8 mouse cellular contexts compared by ENCODE assay signal in the genomic region with DNA sequence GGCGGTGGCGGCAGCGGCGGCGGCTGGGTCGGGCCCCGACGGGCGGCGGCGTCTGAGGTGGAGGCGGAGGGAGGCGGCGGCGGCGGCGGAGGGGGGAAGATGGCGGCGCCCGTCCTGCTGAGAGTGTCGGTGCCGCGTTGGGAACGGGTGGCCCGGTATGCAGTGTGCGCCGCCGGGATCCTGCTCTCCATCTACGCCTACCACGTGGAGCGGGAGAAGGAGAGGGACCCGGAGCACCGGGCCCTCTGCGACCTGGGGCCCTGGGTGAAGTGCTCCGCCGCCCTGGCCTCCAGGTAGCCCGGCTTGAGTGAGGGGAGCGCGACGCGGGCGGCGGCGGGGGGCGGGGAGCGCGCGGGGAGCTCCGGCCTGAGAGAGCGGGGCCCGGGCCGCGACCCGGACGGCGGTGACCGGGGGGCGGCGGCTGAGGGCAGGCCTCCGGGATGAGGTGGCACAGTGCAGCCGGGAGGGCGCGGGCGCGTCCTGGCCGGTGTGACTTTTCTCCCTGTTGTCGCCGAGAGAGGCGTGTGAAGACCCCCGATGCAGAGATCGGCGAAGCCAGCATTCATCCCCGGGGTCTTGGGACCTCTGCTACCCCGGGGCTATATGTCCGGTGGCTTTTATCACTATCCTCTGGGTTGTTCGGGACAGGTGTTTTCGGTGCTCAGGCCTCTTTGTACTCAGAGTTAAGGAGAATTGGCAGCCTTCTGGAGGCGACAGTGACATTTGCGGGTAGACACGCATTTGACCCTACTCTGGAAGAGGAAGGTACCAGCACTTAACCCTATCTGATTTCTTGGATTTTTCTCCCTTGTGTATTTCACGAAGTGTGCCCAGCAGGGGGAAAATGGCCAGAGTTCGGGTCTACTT. TPM values are rescaled to one million over a fixed set of nuclear protein-coding genes. Genes with fewer than 3 reads are reported as not detected.
DNase-seq lines count a peak whose midpoint lies in the region; TF ChIP-seq lines count a peak whose summit lies in the region.
"Not testable (repeated sequence)": the region's sequence is repeated elsewhere in the genome, so short reads cannot be mapped to it uniquely, and the experiment has no call there.

No protein-coding gene starts in this region.

- H3K4me3 ChIP-seq in left cerebral cortex, adult 2 months = peak overlapping the region; percentile 80
- H3K4me3 ChIP-seq in macrophage (ENCODE audit: inconsistent target) = peak overlapping the region; percentile 75

- H3K36me3 ChIP-seq in macrophage (ENCODE audit: inconsistent target) = not testable (repeated sequence)

- intact Hi-C loops in gastrocnemius, postnatal 14 days (cut with DNase I; ENCODE audit: low total_unique reads) = not testable (repeated sequence)
- intact Hi-C loops in left cerebral cortex, adult 2 months (cut with DNase I) = loop anchor here (5.0 kb wide), 1 partner anchor 35 kb away; the partner anchor contains the start of gene Nupr1l

- H3K79me2 ChIP-seq in macrophage (ENCODE audit: inconsistent target) = peaks cover 47% of the 10 kb centered on the region

- peak overlapping the region; percentile 56 for H3K27ac ChIP-seq in left cerebral cortex, adult 2 months
- H3K27ac ChIP-seq in macrophage = not testable (repeated sequence)

- under 1% methylated on average over 43 of the region's 82 CpGs for WGBS in macrophage (ENCODE audit: missing documents)

- TF ChIP-seq CTCF in left cerebral cortex, adult 2 months (IDR thresholded peaks at IDR 0.05) = peak; percentile 7

- peak; percentile 73 to 86 for DNase-seq in adrenal gland, adult (ENCODE audit: inconsistent age in 2 of 2, low spot score in 1 of 2)
- peak; percentile 37 for DNase-seq in embryo, embryonic 11 days
- DNase-seq in gastrocnemius, postnatal 14 days = peak; percentile 28
- peak; percentile 5 for DNase-seq in hindlimb bud, embryonic 11.5 days (ENCODE audit: extremely low spot score, low read depth, low spot score)
- peak; percentile 21 to 40 for DNase-seq in left cerebral cortex, adult 2 months (ENCODE audit: extremely low spot score in 1 of 2, low spot score in 2 of 2)
- peak; percentile 11 for DNase-seq in right cerebral cortex, adult 18-20 months
- peak; percentile 54 for DNase-seq in urinary bladder, adult 2 months (ENCODE audit: low spot score)

RNA-seq across cellular contexts. Expression of gene Vkorc1l1, which starts 0.5 kb away (rescaled TPM):
- total RNA-seq in gastrocnemius, postnatal 14 days (2021) = 10 to 100 TPM; 16.2 to 17.4 TPM
- 10 to 100 TPM; 43.9 to 48.6 TPM for total RNA-seq in left cerebral cortex, adult 2 months (2021)
- 10 to 100 TPM in 16 of 26 experiments, 1 to 10 TPM in 10; 4.7 to 20.3 (median 10.9) TPM for total RNA-seq in macrophage (2018; cell fraction: chromatin; rRNA removed)
- total RNA-seq in macrophage (2018; cell fraction: cytosol; rRNA removed) = 10 to 100 TPM in 25 of 26 experiments, 1 to 10 TPM in 1; 8.8 to 21.0 (median 13.5) TPM
- total RNA-seq in macrophage (2018; cell fraction: nucleus; rRNA removed) = 10 to 100 TPM in 23 of 26 experiments, 1 to 10 TPM in 3; 7.2 to 31.5 (median 13.5) TPM
- 13.1 to 24.0 TPM (median 20.1 TPM) in 3 replicates for polyA plus RNA-seq in macrophage (2018)
- 19.1 and 20.7 TPM in 2 replicates for polyA plus RNA-seq in urinary bladder, adult 2 months (2012; rRNA removed)

RNA-seq across cellular contexts. Expression of gene Nupr1l, which starts 34.0 kb away (rescaled TPM):
- under 1 TPM; 0.11 to 0.39 TPM for total RNA-seq in gastrocnemius, postnatal 14 days (2021)
- total RNA-seq in left cerebral cortex, adult 2 months (2021) = 1 to 10 TPM in 1 of 2 experiments, under 1 TPM in 1; 0.61 to 3.1 TPM
- 1 to 10 TPM in 13 of 26 experiments, under 1 TPM in 10, not detected in 3; 0.42 to 8.4 (median 1.2) TPM for total RNA-seq in macrophage (2018; cell fraction: chromatin; rRNA removed)
- total RNA-seq in macrophage (2018; cell fraction: cytosol; rRNA removed) = 1 to 10 TPM in 7 of 26 experiments, under 1 TPM in 18, not detected in 1; 0.31 to 2.4 (median 0.69) TPM
- 10 to 100 TPM in 2 of 26 experiments, 1 to 10 TPM in 12, under 1 TPM in 8, not detected in 4; 0.35 to 17.5 (median 1.5) TPM for total RNA-seq in macrophage (2018; cell fraction: nucleus; rRNA removed)
- polyA plus RNA-seq in macrophage (2018) = 0.11 to 1.1 TPM (median 0.14 TPM) in 3 replicates
- 7.4 and 10.5 TPM in 2 replicates for polyA plus RNA-seq in urinary bladder, adult 2 months (2012; rRNA removed)

RNA-seq across cellular contexts. Expression of gene Phkg1, which starts 44.0 kb away (rescaled TPM):
- total RNA-seq in gastrocnemius, postnatal 14 days (2021) = 100 to 1,000 TPM; 245 to 293 TPM
- 10 to 100 TPM; 14.5 to 16.8 TPM for total RNA-seq in left cerebral cortex, adult 2 months (2021)
- total RNA-seq in macrophage (2018; cell fraction: chromatin; rRNA removed) = 1 to 10 TPM in 2 of 26 experiments, under 1 TPM in 10, not detected in 14; 0.29 to 1.6 (median 0.67) TPM
- under 1 TPM in 2 of 26 experiments, not detected in 24; 0.09 to 0.10 TPM for total RNA-seq in macrophage (2018; cell fraction: cytosol; rRNA removed)
- total RNA-seq in macrophage (2018; cell fraction: nucleus; rRNA removed) = under 1 TPM in 4 of 26 experiments, not detected in 22; 0.24 to 0.55 (median 0.33) TPM
- polyA plus RNA-seq in macrophage (2018) = not detected in 3 replicates
- 4.2 and 4.6 TPM in 2 replicates for polyA plus RNA-seq in urinary bladder, adult 2 months (2012; rRNA removed)

RNA-seq across cellular contexts. Expression of gene Zbed5, which starts 46.8 kb away (rescaled TPM):
- under 1 TPM; 0.53 to 0.84 TPM for total RNA-seq in gastrocnemius, postnatal 14 days (2021)
- total RNA-seq in left cerebral cortex, adult 2 months (2021) = 1 to 10 TPM; 4.9 to 6.2 TPM
- 1 to 10 TPM in 5 of 26 experiments, under 1 TPM in 12, not detected in 9; 0.33 to 2.4 (median 0.77) TPM for total RNA-seq in macrophage (2018; cell fraction: chromatin; rRNA removed)
- under 1 TPM; 0.07 to 0.62 (median 0.22) TPM for total RNA-seq in macrophage (2018; cell fraction: cytosol; rRNA removed)
- total RNA-seq in macrophage (2018; cell fraction: nucleus; rRNA removed) = 1 to 10 TPM in 4 of 26 experiments, under 1 TPM in 15, not detected in 7; 0.22 to 1.9 (median 0.65) TPM
- polyA plus RNA-seq in macrophage (2018) = 0.23 to 0.46 TPM (median 0.32 TPM) in 3 replicates
- 1.9 and 2.3 TPM in 2 replicates for polyA plus RNA-seq in urinary bladder, adult 2 months (2012; rRNA removed)

RNA-seq across cellular contexts. Expression of gene Chchd2, which starts 55.0 kb away (rescaled TPM):
- 100 to 1,000 TPM; 477 to 529 TPM for total RNA-seq in gastrocnemius, postnatal 14 days (2021)
- 100 to 1,000 TPM; 429 to 443 TPM for total RNA-seq in left cerebral cortex, adult 2 months (2021)
- 10 to 100 TPM; 11.3 to 42.6 (median 18.5) TPM for total RNA-seq in macrophage (2018; cell fraction: chromatin; rRNA removed)
- 100 to 1,000 TPM; 172 to 282 (median 238) TPM for total RNA-seq in macrophage (2018; cell fraction: cytosol; rRNA removed)
- total RNA-seq in macrophage (2018; cell fraction: nucleus; rRNA removed) = 10 to 100 TPM; 24.4 to 67.5 (median 39.3) TPM
- 61.0 to 327 TPM (median 283 TPM) in 3 replicates for polyA plus RNA-seq in macrophage (2018)
- polyA plus RNA-seq in urinary bladder, adult 2 months (2012; rRNA removed) = 523 and 694 TPM in 2 replicates

Comparison
In these comparisons a context has a peak if more than half of its experiments do, and no peak if none do; other contexts are left out.
1. DNase-seq: peak in every context shown above with its lines; median percentile 80 in adrenal gland, adult; 54 in urinary bladder, adult 2 months; 37 in embryo, embryonic 11 days; 30 in left cerebral cortex, adult 2 months; 28 in gastrocnemius, postnatal 14 days; 11 in right cerebral cortex, adult 18-20 months; 5 in hindlimb bud, embryonic 11.5 days.
2. RNA of gene Phkg1, which starts 44.0 kb away (total RNA-seq): 245 to 293 TPM in gastrocnemius, postnatal 14 days; 14.5 to 16.8 TPM in left cerebral cortex, adult 2 months; every median in the first group is over 10 times any median in the second.